ENCODE assay signal across 10 mouse cellular contexts in the genomic region with DNA sequence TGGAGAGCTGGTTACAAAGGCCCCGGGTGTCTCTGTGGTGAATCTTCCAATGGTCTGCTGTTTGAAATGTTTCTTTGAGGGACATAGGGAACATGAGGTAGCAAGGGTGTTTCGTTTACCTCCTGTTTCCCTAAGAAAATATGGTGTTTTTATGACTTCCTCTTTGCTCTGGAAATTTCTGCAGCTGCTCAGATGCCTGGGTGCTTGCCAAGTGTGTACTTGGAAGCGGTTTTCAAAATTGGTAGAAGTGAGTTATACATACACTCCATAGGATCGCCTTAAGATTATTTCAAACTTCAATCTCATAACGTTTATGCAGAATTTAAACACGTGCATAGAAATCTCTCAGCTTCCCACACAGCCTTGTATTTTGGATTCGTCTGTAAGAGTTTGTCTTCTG. TPM values are rescaled to one million over a fixed set of nuclear protein-coding genes. Genes with fewer than 3 reads are reported as not detected.
DNase-seq lines count a peak whose midpoint lies in the region; ATAC-seq and TF ChIP-seq lines count a peak whose summit lies in the region.
"Had no signal": no experiment of that assay in that cellular context is flagged by ENCODE, and none has a peak within 500 bp of the region (broad histone marks: within the 10 kb centered on the region; RNA-seq: fewer than 3 reads in every experiment).

No protein-coding gene starts in this region.

- TF ChIP-seq CTCF in liver, postnatal 0 days (IDR thresholded peaks at IDR 0.05; ENCODE audit: low read depth): no peak

- peaks cover 5% of the 10 kb centered on the region; the same call in 1 of the 2 replicates for H3K4me1 ChIP-seq in liver, postnatal 0 days (ENCODE audit: insufficient read depth)
- H3K4me1 ChIP-seq: neural tube, embryonic 15.5 days had no signal

- no peak overlapping the region for H3K4me2 ChIP-seq in liver, postnatal 0 days (ENCODE audit: low read depth, low read length)
- H3K4me2 ChIP-seq: neural tube, embryonic 15.5 days had no signal

- no peak for ATAC-seq in liver, postnatal 0 days

- no peak overlapping the region for H3K9ac ChIP-seq in liver, postnatal 0 days (replicated peaks)
- H3K9ac ChIP-seq: neural tube, embryonic 15.5 days had no signal

- no peaks in the 10 kb centered on the region for H3K9me3 ChIP-seq in liver, postnatal 0 days (ENCODE audit: low read length)
- H3K9me3 ChIP-seq: neural tube, embryonic 15.5 days had no signal

- WGBS in liver, postnatal 0 days (ENCODE audit: insufficient replicate concordance): 38% methylated on average over 7 of the region's 7 CpGs

- peak; percentile 4 for DNase-seq in liver
- no peak for DNase-seq in liver, postnatal 0 days
- peak; percentile 55 for DNase-seq in gastrocnemius, postnatal 10 days
- DNase-seq in heart, postnatal 4 days: peak; percentile 55
- peak; percentile 49 for DNase-seq in right cerebral cortex, postnatal 14 days
- no peak for DNase-seq in testis, postnatal 14 days (ENCODE audit: low spot score)
- DNase-seq in cerebellum, adult 11 months: no peak
- DNase-seq in frontal cortex, postnatal 14 days (ENCODE audit: low spot score in 2 of 2): no peak

- H3K27me3 ChIP-seq in liver, postnatal 0 days (ENCODE audit: insufficient read depth, low read length): no peaks in the 10 kb centered on the region
- H3K27me3 ChIP-seq: neural tube, embryonic 15.5 days had no signal

- no peak overlapping the region for H3K27ac ChIP-seq in liver, postnatal 0 days (ENCODE audit: low read depth)
- H3K27ac ChIP-seq: neural tube, embryonic 15.5 days had no signal

- TF ChIP-seq EP300 in liver, postnatal 0 days (IDR thresholded peaks at IDR 0.05; ENCODE audit: low read depth): no peak

- no peaks in the 10 kb centered on the region for H3K36me3 ChIP-seq in liver, postnatal 0 days (replicated peaks; ENCODE audit: insufficient read depth, low read length)
- H3K36me3 ChIP-seq: neural tube, embryonic 15.5 days had no signal

- no peak overlapping the region for H3K4me3 ChIP-seq in liver, postnatal 0 days (ENCODE audit: low read depth, low read length)
- H3K4me3 ChIP-seq: erythroblast, embryonic 14.5 days; neural tube, embryonic 15.5 days had no signal

RNA-seq across cellular contexts. Expression of a gene that starts 29.1 kb away (rescaled TPM):
- polyA plus RNA-seq in liver, postnatal 0 days (2015; fragmentation: Nextera tagmentation; extraction: Ambion mirVana): 0.05 and 0.07 TPM in 2 replicates
- total RNA-seq in gastrocnemius, postnatal 10 days (2021): 1 to 10 TPM; 3.4 to 5.1 TPM
- total RNA-seq in heart, postnatal 4 days (2021): under 1 TPM; 0.63 to 0.71 TPM

Comparison
In these comparisons a context has a peak if more than half of its experiments do, and no peak if none do; other contexts are left out.
1. DNase-seq: peak in liver (single experiment), gastrocnemius, postnatal 10 days (single experiment), heart, postnatal 4 days (single experiment) and right cerebral cortex, postnatal 14 days (single experiment); none in liver, postnatal 0 days (single experiment), testis, postnatal 14 days (single experiment), cerebellum, adult 11 months (single experiment) and frontal cortex, postnatal 14 days (0 of 2).